Mouse (Mus musculus) megakaryocyte progenitor cell, adult 5-6 weeks (primary cell): Measurements from ENCODE around the gene Tph1. TPM values are rescaled to one million over a fixed set of nuclear protein-coding genes. Genes with fewer than 3 reads are reported as not detected.

Experiments used
- ATAC-seq: replicated peaks from 2 replicates; pipeline ENCODE4 v1.8.0; 2016; ENCODE audit warnings: mild to moderate bottlenecking, moderate TSS enrichment, inconsistent platforms; ENCODE audit not compliant: poor library complexity
- total RNA-seq, 2 experiments: library from RNA; stranded (forward) in 1 of 2; stranded (reverse) in 1 of 2; fragments of 157-497, 149-512 nt in 1 of 2; fragments of 200-1000 nt in 1 of 2; gene quantifications; 2 replicates each; pipeline versions ENCODE4 v1.2.3 to v1.2.4; 2015 to 2017

Tph1 gene
- total RNA-seq, 2 experiments from 2014 or later = not detected

GRCm38 (mm10) chr7:46650231-46650630 lies 22.1 kb downstream of the Tph1 start:
- ATAC-seq = 0 out of 2 replicates have a peak, but pooled peaks have one; percentile 44

- ATAC-seq = no peak
These were observed 23.8 kb downstream of the Tph1 start for GRCm38 (mm10) chr7:46648431-46649140.

GRCm38 (mm10) chr7:46643172-46643571 lies 29.2 kb downstream of the Tph1 start:
- ATAC-seq = peak; percentile 32

GRCm38 (mm10) chr7:46640062-46640461 lies 32.3 kb downstream of the Tph1 start:
- ATAC-seq = peak; percentile 9

- peak; percentile 97 for ATAC-seq
These were observed 32.7 kb downstream of the Tph1 start, which contains the start of gene Sergef for GRCm38 (mm10) chr7:46639692-46640031. Gene Sergef, minus strand, starts transcription at chr7:46639807.

- no peak for ATAC-seq
These were observed 33.2 kb downstream of the Tph1 start for GRCm38 (mm10) chr7:46638889-46639691.

GRCm38 (mm10) chr7:46628375-46628975 lies 43.9 kb downstream of the Tph1 start:
- ATAC-seq = no peak

- ATAC-seq = no peak
These were observed 48.4 kb downstream of the Tph1 start for GRCm38 (mm10) chr7:46623979-46624378.

- no peak for ATAC-seq
These were observed 53.8 kb downstream of the Tph1 start for GRCm38 (mm10) chr7:46618416-46619110.

GRCm38 (mm10) chr7:46616429-46617005 lies 55.8 kb downstream of the Tph1 start:
- ATAC-seq = no peak

- peak; percentile 89 for ATAC-seq
These were observed 56.9 kb downstream of the Tph1 start for GRCm38 (mm10) chr7:46615256-46615977.

GRCm38 (mm10) chr7:46614263-46614662 lies 58.1 kb downstream of the Tph1 start:
- ATAC-seq = no peak

- ATAC-seq = no peak
These were observed 59.2 kb downstream of the Tph1 start for GRCm38 (mm10) chr7:46613091-46613490.

- no peak for ATAC-seq
These were observed 59.9 kb downstream of the Tph1 start for GRCm38 (mm10) chr7:46612421-46612937.

GRCm38 (mm10) chr7:46611970-46612369 lies 60.4 kb downstream of the Tph1 start:
- ATAC-seq = no peak

- no peak for ATAC-seq
These were observed 63.0 kb downstream of the Tph1 start for GRCm38 (mm10) chr7:46609317-46609716.

GRCm38 (mm10) chr7:46607428-46608055 lies 64.8 kb downstream of the Tph1 start:
- ATAC-seq = peak; percentile 75

- ATAC-seq = peak; percentile 43; the same call in 1 of the 2 replicates
These were observed 65.3 kb downstream of the Tph1 start for GRCm38 (mm10) chr7:46607031-46607426.

- peak; percentile 94 for ATAC-seq
These were observed 65.8 kb downstream of the Tph1 start for GRCm38 (mm10) chr7:46606391-46607030.
